Mouse (Mus musculus): ENCODE results near the gene Oxsm.

The Oxsm gene

GRCm38 (mm10) chr14:16236466-16236865, 13.1 kb downstream of the Oxsm start:
- DNase-seq: no peak

- DNase-seq: no peak
Measured at GRCm38 (mm10) chr14:16233515-16233914, 16.1 kb downstream of the Oxsm start.

- no peak for DNase-seq
Measured at GRCm38 (mm10) chr14:16230581-16230980, 19.0 kb downstream of the Oxsm start.

- DNase-seq: no peak
Measured at GRCm38 (mm10) chr14:16229395-16229794, 20.2 kb downstream of the Oxsm start.

- DNase-seq: no peak
Measured at GRCm38 (mm10) chr14:16219015-16219414, 30.6 kb downstream of the Oxsm start.

- DNase-seq: no peak
Measured at GRCm38 (mm10) chr14:16207722-16208121, 41.9 kb downstream of the Oxsm start.

- DNase-seq: no peak
Measured at GRCm38 (mm10) chr14:16201673-16202072, 47.9 kb downstream of the Oxsm start.

- DNase-seq: peak; percentile 31
Measured at GRCm38 (mm10) chr14:16200969-16201638, 48.5 kb downstream of the Oxsm start.

- no peak for DNase-seq
Measured at GRCm38 (mm10) chr14:16200220-16200912, 49.2 kb downstream of the Oxsm start.

- DNase-seq: no peak
Measured at GRCm38 (mm10) chr14:16196518-16196917, 53.1 kb downstream of the Oxsm start.

GRCm38 (mm10) chr14:16195486-16195885, 54.1 kb downstream of the Oxsm start:
- DNase-seq: no peak

- DNase-seq: no peak
Measured at GRCm38 (mm10) chr14:16194125-16194524, 55.5 kb downstream of the Oxsm start.

GRCm38 (mm10) chr14:16189142-16189541, 60.5 kb downstream of the Oxsm start:
- DNase-seq: peak; percentile 25

Measured in kidney, adult 11 months (tissue).